Mouse (Mus musculus): Measurements from ENCODE around the gene Chd3. TPM values are rescaled to one million over a fixed set of nuclear protein-coding genes. Genes with fewer than 3 reads are reported as not detected.
"Not testable (repeated sequence)": the region's sequence is repeated elsewhere in the genome, so short reads cannot be mapped to it uniquely, and the experiment has no call there.

Gene Chd3
- total RNA-seq, 2 experiments from 2014 or later: 87.6 to 109 TPM

DNA sequence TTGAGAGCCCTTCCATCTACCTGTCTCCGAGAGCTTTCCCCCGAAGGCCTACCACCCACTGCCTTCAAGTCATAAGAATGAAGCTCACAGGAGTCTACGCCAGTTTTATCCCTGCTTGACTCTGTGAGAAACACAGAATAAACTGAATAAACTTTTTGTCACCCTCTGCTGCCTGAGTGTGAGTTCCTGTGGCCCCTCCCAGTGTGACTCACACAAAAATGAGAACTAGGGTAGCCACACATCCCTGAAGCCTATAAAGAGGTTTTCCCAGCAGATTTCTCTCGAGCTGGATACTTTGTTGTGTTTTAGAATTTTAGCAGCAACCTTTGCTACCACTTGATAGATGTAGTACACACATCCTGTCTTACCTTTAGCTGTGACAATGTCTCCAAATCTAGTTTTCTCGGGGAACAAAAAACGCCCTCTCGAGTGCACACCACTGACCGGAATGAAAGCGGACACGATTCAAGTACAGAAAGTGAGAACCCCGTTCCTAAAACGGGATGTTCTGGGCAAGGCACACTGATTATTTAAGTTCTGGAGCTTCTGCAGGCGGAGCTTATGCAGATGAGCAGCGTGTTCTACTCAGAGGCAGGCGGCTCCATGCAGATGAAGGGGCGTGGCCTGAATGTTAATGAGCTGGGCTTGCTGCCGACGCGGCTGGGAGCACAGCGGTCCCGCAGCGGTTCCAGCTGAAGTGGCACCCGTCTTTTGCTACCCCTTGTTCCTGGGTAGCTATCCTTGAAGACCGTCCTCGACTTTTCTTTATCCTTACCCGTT, 43.4 kb downstream of the Chd3 start, which contains the start of gene Kcnab3:
Gene Kcnab3, plus strand, starts transcription at position 631 of the 780 bp plus-strand sequence.
- DNase-seq (ENCODE audit: low spot score in 2 of 2): peak; percentile 68 to 74

DNA sequence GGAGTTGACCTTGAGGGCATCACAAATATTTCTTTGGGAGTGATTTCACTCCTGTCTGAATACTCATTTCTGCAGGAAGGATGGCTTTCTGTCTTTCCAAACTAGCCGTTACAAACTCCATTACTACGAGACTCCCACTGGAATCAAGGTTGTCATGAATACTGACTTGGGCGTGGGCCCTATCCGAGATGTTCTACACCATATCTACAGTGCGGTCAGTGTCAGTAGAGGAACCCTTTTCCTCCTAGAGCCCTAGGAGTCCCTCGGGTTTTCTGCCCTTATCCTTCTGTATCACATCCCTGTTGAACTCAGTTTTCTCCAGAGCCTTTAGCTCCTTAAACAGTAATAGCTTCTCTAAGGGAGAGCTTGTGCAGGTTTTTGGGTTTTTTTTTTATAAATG, 44.5 kb downstream of the Chd3 start:
- no peak for DNase-seq (ENCODE audit: low spot score in 2 of 2)

DNA sequence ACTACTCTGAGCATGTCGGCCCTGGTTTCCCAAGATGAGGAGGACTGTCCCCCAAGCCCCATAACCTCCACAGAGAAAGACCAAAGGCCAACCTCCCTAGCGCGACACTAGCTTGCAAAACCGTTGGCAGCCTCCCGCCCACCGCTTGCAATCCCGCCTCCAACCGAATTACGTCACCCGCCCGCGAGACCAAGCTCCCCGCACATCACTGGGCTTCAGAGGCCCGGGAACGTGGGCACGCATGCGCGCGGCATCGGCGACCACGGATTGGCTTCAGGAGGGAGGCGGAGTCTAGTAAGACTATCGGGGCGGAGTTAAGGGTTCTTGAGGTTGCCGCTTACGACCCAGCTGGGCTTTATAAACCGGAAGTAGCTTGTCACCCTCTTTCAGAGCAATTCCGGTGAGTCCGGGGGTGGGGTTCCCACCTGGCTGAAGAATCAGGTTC, 45.5 kb downstream of the Chd3 start, which contains the start of the genes Cntrob and Trappc1:
Gene Cntrob, minus strand, starts transcription at position 109 of the 445 bp plus-strand sequence.
Gene Trappc1, plus strand, starts transcription at position 314 of the 445 bp plus-strand sequence.
- DNase-seq (ENCODE audit: low spot score in 2 of 2): peak; percentile 96 to 97

DNA sequence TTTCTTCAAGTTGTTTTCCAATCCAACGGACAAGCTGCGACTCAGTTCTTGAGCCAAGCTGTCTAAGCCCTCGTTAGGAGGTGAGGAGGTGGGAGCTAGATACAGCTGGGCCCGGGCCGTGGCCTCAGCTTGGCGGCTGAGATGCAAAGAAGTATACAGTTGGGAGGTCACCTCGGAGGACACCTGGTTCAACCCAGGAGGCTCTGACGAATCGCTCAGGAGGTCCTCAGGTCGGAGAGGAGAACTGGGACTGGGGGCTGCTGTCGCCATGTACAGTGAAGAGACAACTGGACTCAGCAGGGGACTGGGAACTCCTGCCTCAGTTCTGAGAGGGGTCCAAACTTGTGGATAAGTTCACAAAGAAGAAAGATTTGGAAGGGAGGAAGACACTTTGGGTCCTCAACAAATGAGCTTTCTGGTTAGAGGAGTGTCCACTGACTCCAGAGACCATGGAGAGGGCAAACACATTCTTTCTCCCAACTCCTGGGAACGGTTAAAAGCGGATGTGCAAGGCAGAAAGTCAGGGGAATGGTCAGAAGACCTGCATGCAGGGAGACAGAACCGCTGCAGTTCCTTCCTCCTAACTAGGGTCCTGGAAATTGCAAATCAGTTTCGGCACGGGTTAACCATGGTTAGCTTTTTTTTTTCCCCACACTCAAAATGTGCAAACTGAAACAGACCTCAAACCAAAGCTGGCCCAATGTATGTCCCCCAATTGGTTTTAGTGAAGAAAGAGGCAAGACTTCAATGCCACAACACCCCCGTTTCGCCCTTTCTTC, 46.3 kb downstream of the Chd3 start:
- DNase-seq (ENCODE audit: low spot score in 2 of 2): no peak

DNA sequence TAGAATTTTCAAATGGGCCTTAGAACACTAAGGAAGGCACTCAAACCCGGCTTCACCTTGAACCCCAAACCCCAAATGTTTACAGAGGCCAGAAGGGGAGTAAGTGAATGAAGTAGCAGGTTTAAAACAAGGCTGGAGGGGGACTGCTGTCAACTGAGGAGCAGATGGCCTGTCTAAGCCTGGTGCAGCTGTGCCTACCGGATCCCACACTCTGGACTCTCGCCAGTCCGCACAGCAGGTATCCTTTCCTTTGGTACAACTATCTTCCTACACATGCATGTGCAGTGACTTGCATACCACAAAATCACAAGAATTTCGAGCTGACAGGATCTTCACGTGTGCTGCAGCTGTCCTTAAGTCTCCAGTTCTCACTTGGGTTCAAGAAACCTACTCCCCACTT, 47.2 kb downstream of the Chd3 start:
- DNase-seq (ENCODE audit: low spot score in 2 of 2): no peak

DNA sequence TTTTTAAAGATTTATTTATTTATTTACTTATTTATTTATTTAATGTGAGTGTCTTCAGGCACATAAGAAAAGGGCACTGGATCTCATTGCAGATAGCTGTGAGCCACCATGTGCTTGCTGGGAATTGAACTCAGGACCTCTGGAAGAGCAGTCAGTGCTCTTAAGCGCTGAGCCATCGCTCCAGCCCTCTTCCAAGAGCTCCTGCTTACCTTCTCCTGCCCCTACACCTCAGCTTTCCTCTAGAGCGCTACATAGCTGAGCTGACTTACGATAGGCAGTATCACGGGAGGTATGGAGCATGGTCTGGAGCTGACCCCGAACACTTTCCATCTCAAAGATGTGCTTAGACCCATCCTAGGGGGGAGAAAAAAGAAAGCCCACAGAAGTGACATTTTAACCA, 47.6 kb downstream of the Chd3 start:
- no peak for DNase-seq (ENCODE audit: low spot score in 2 of 2)

DNA sequence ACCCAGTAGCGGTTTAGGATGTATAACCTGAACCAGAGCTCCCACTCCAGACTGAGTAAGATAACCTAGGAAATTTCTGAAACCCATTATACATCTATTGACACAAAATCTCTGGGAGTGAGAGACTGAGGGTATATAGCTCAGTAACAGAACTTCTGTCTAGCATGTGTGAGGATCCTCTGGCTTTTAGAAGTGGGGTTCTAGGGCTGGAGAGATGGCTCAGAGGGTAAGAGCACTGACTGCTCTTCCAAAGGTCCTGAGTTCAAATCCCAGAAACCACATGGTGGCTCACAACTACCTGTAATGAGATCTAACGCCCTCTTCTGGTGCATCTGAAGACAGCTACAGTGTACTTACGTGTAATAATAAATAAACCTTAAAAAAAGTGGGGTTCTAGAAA, 51.2 kb downstream of the Chd3 start:
- not testable (repeated sequence) for DNase-seq (ENCODE audit: low spot score in 2 of 2)

DNA sequence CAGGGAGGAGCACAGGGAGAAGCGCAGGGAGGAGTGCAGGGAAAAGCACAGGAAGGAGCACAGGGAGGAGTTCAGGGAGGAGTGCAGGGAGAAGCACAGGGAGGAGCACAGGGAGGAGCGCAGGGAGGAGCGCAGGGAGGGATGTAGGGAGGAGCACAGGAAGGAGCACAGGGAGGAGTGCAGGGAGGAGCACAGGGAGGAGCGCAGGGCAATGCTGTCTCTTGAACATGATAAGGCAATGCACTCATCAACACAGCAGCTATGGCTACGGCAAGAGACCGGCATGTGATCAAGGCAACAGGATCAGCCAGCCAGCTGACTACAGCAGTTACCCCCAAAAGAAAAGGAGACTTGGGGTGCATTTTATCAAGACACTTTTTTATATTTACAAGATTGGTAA, 52.8 kb downstream of the Chd3 start:
- no peak for DNase-seq (ENCODE audit: low spot score in 2 of 2)

DNA sequence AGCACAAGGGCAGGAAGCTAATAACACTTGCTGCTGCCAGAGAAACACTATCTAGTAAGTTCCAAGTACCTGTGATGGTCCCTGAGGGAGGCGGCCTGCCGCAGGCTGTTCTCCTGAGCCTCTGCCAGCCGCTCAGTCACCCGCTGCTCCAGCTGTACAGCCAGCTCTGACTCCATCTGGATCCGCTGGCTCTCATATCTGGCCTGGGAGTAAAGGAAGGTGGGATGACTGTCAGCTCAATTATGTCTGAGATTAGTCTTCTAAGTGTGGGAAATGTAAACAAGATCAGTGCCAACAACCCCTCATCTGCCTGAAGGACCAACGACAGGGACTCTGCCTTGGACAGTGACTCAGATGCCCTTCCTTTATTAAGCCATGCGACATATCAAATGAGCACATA, 57.9 kb downstream of the Chd3 start:
- DNase-seq (ENCODE audit: low spot score in 2 of 2): no peak

DNA sequence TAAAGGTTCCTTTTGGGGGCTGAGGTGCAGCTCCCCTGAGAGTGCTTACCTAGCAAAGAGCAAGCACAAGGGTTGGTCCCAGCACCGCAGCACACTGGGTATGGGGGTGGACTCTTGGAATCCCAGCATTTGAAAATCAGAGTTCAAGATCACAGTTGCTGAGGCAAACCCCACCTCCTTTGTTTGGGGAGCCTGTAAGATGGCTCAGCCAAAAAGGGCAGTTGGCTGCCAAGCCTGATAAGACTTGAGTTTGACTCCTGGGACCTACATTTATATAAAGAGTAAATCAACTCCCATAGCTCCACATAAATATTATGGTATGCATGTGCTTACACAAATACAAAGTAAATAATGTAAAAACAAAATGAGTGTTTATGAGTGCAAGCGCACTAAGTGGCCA, 63.2 kb downstream of the Chd3 start:
- no peak for DNase-seq (ENCODE audit: low spot score in 2 of 2)

DNA sequence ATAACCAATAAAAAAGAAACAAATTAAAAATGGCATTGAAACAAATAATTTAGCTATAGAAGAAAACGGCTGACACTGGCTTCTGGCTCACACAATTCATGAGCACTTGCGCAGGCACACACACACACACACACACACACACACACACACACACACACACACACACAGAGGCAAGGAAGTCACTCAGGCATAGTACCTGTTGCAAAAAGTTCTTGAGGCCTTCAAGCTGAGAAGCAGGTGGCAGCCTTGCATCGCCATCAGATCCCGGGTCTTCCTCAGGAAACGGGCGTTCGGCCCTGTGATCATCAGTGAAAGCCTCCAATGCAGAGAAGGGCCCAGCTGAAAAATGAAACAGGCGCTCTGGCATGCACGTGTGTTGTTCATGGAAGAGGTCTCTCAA, 63.9 kb downstream of the Chd3 start:
- no peak for DNase-seq (ENCODE audit: low spot score in 2 of 2)

DNA sequence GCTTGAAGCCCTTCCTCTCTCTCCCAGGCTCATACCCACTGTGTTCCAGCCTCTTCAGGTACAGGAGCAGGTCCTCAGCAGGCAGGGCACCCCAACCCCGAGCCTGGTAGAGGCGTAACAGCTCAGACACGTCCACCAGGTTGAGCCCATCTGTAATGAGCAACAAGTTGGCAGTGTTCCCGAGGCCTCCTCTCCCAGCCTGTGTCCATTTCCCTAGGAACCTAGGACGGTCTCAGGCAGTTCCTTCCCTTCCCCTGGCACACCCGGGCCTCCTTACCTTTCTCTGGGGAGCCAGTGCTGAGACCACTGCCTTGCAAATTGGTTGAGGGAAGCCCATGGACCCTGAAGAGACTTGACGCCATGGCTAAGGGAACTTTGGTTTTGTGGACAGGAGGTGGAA, 66.4 kb downstream of the Chd3 start:
- DNase-seq (ENCODE audit: low spot score in 2 of 2): no peak

DNA sequence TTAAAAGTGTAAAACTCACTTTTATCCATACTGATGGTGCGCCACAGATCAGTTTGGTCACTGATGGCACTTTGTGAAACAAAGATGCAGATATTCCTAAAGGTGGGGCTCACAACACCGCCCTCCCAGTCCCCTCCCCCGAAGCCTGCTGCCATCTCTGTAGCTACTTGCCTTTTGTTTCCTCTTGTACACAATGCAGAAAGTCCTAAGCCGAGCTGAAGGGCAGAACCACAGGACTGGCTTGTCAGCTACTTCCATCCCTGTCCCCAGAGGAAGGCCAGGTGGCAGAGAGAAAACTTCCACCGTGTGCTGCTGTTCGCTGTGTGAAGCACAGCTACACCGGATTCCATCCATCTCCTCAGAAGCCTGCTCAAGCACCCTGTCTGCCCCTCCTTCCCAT, 71.0 kb downstream of the Chd3 start:
- DNase-seq (ENCODE audit: low spot score in 2 of 2): no peak

DNA sequence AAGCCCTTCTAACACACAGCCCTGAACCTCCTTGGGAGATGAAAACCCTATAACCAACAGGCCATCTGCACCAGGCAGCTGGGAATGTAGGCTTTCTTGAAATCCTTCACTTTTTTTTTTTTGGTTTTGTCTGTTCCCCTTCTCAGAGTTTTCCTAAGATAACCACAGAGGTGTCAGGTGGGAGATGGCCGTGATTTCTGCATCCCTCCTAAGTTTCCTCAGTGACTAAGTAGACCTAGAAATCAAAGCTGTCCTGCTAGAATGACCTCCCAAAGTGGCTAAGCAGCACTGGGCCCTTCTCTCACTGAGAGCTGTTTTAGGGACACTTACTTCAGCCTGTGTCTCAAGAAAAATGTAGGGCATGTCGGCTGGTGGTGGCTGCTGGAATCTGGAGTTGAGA, 71.4 kb downstream of the Chd3 start:
- no peak for DNase-seq (ENCODE audit: low spot score in 2 of 2)

DNA sequence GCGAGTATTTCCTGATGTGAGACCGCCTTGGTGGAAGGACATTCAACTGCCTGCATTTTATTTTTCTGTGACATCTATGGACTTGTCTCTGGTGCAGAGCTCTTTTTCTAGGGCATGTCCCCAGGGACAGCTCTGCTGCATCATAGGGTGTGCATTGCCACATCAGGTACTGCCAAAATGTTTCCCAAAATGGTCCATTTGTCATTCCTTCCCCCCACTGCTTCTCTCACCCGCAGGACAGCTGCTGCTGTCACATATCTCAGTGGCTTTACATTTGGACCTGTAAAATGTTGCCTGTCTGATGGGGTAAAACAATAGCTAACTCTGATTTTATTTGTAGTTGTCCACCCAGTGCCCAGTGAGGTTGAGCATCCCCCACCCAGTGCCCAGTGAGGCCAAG, 73.9 kb downstream of the Chd3 start:
- no peak for DNase-seq (ENCODE audit: low spot score in 2 of 2)

Other genes starting within 250 kb of the Chd3 start
- gene Hes7, start 249.0 kb downstream of the Chd3 start, total RNA-seq (2021): under 1 TPM in 1 of 2 experiments, not detected in 1; 0.26 TPM
- gene 9130213A22Rik, start 246.8 kb downstream of the Chd3 start, total RNA-seq (2021): under 1 TPM; 0.43 to 0.61 TPM
- gene Aloxe3, start 243.5 kb downstream of the Chd3 start, total RNA-seq (2021): 1 to 10 TPM; 1.1 to 1.6 TPM
- gene Alox12b, start 212.4 kb downstream of the Chd3 start, total RNA-seq (2021): not detected
- not detected for gene Alox8, start 171.6 kb downstream of the Chd3 start, total RNA-seq (2021)
- under 1 TPM in 1 of 2 experiments, not detected in 1; 0.07 TPM for gene Gucy2e, start 132.4 kb downstream of the Chd3 start, total RNA-seq (2021)
- gene Cntrob, start 45.6 kb downstream of the Chd3 start, total RNA-seq (2021): 1 to 10 TPM; 3.6 to 4.1 TPM
- gene Trappc1, start 45.4 kb downstream of the Chd3 start, total RNA-seq (2021): 10 to 100 TPM; 57.8 to 60.1 TPM
- 1 to 10 TPM; 6.8 to 8.8 TPM for gene Kcnab3, start 43.1 kb downstream of the Chd3 start, total RNA-seq (2021)
- gene Rnf227, start 28.9 kb downstream of the Chd3 start, total RNA-seq (2021): 1 to 10 TPM; 5.2 to 5.5 TPM
- 100 to 1,000 TPM; 139 to 162 TPM for gene Naa38, start 26.1 kb upstream of the Chd3 start, total RNA-seq (2021)
- gene Cyb5d1, start 26.2 kb upstream of the Chd3 start, total RNA-seq (2021): 10 to 100 TPM; 41.3 to 50.2 TPM
- gene Tmem88, start 28.8 kb upstream of the Chd3 start, total RNA-seq (2021): 1 to 10 TPM; 7.9 to 8.8 TPM
- gene Kdm6b, start 44.3 kb upstream of the Chd3 start, total RNA-seq (2021): 10 to 100 TPM; 32.7 to 34.8 TPM
- gene Dnah2, start 179.7 kb upstream of the Chd3 start, total RNA-seq (2021): under 1 TPM; 0.13 TPM
- gene Efnb3, start 190.8 kb upstream of the Chd3 start, total RNA-seq (2021): under 1 TPM; 0.74 to 0.76 TPM
- gene Wrap53, start 210.8 kb upstream of the Chd3 start, total RNA-seq (2021): 10 to 100 TPM in 1 of 2 experiments, 1 to 10 TPM in 1; 9.6 to 10.9 TPM
- 10 to 100 TPM; 48.4 to 53.4 TPM for gene Trp53, start 211.0 kb upstream of the Chd3 start, total RNA-seq (2021)
- 10 to 100 TPM; 32.8 to 39.8 TPM for gene Atp1b2, start 236.5 kb upstream of the Chd3 start, total RNA-seq (2021)
- gene Shbg, start 248.5 kb upstream of the Chd3 start, total RNA-seq (2021): not detected